Mouse (Mus musculus) lung, embryonic 14.5 days (tissue): ENCODE measurements around the gene Foxj2. TPM values are rescaled to one million over a fixed set of nuclear protein-coding genes. Genes with fewer than 3 reads are reported as not detected.

Source experiments
- ATAC-seq: fragments of 200-750 bp; cut with Nextera tagmentation; 2 replicates; pipeline ENCODE4 v1.8.0; 2017; ENCODE audit warnings: mild to moderate bottlenecking, moderate TSS enrichment, moderate library complexity; ENCODE audit not compliant: insufficient read depth
- DNase-seq: peaks from one replicate; pipeline ENCODE4 v3.0.0-alpha.2; 2015
- H3K27ac ChIP-seq: fragments of 300-500 bp; sonication (generic); 2 replicates; pipeline ENCODE4 v1.5.1; 2014; ENCODE audit warnings: low read depth, mild to moderate bottlenecking, moderate library complexity
- H3K27me3 ChIP-seq: fragments of 300-500 bp; sonication (generic); 2 replicates; pipeline ENCODE4 v1.6.1; 2014; ENCODE audit warnings: low read length, control low read depth; ENCODE audit not compliant: insufficient read depth
- H3K36me3 ChIP-seq: fragments of 300-500 bp; sonication (generic); 2 replicates; pipeline ENCODE4 v1.6.1; 2014; ENCODE audit warnings: control low read depth; ENCODE audit not compliant: insufficient read depth
- H3K4me1 ChIP-seq: fragments of 300-500 bp; sonication (generic); 2 replicates; pipeline ENCODE4 v1.6.1; 2014; ENCODE audit warnings: antibody characterized with exemption, control low read depth; ENCODE audit not compliant: insufficient read depth
- H3K4me2 ChIP-seq: fragments of 300-500 bp; sonication (generic); 2 replicates; pipeline ENCODE4 v1.6.1; 2014; ENCODE audit warnings: mild to moderate bottlenecking
- H3K4me3 ChIP-seq: fragments of 300-500 bp; sonication (generic); 2 replicates; pipeline ENCODE4 v1.5.1; 2014; ENCODE audit warnings: low read depth, low read length
- H3K9ac ChIP-seq: fragments of 300-500 bp; sonication (generic); 2 replicates; pipeline ENCODE4 v1.6.1; 2014
- H3K9me3 ChIP-seq: fragments of 300-500 bp; sonication (generic); 2 replicates; pipeline ENCODE4 v1.6.1; 2016; ENCODE audit warnings: low read depth, low read length, control low read depth
- CTCF ChIP-seq: IDR thresholded peaks from 2 replicates; pipeline ENCODE4 v1.5.1; 2016; ENCODE audit warnings: antibody characterized with exemption, low read depth
- WGBS: fragments of 180-500 bp; shearing (Covaris S2); extraction: QIAGEN DNeasy Blood & Tissue Kit; methylation state at CpG from one replicate; pipeline ENCODE4 v1.1.7; 2014; 5-methylcytosine and 5-hydroxymethylcytosine counted together
- polyA plus RNA-seq: library from polyadenylated mRNA; unstranded; fragments of >200 nt; fragmentation: Nextera tagmentation; extraction: Ambion mirVana; gene quantifications from 2 replicates; pipeline ENCODE4 v1.2.1, GENCODE M21; 2014

Foxj2 gene
- polyA plus RNA-seq, 1 experiment from 2014 or later: 7.5 TPM

DNA sequence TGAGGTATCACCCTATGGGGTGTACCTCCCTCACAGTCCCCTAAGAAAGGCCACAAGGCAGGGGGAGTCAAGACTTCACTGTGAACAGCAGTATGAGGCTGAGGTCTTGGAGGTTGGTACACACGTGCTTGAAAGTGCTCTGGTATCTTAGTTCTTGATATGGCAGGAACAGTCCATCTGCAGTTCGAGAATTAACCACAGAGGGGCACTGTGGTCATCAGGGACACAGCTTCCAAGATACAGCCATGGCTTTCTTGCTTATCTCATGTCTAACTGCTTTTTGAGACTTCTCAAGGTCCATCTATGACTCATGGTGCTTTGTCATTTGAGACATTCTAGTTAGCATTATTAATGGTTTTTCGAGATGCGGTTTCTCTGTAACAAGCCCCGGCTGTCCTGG, 15.3 kb upstream of the Foxj2 start:
- Histone ChIP-seq H3K9me3 (no peaks in the 10 kb centered on the region), H3K4me2 (no peak overlapping the region), H3K4me3 (no peak overlapping the region), H3K36me3 (no peaks in the 10 kb centered on the region), H3K27me3 (no peaks in the 10 kb centered on the region), H3K27ac (no peak overlapping the region), H3K9ac (no peak overlapping the region), H3K4me1 (no peaks in the 10 kb centered on the region)
- peak; percentile 88 for DNase-seq
- no peak for ATAC-seq
- 22% methylated on average over 5 of the region's 5 CpGs for WGBS
- TF ChIP-seq CTCF: peak; percentile 81

- Histone ChIP-seq H3K4me2 (peak overlapping the region; percentile 71), H3K27me3 (no peaks in the 10 kb centered on the region), H3K36me3 (no peaks in the 10 kb centered on the region), H3K4me1 (peaks cover 8% of the 10 kb centered on the region), H3K9me3 (no peaks in the 10 kb centered on the region), H3K9ac (peak overlapping the region; percentile 59), H3K27ac (peak overlapping the region; percentile 100), H3K4me3 (peak overlapping the region; percentile 66)
- ATAC-seq (no peak), DNase-seq (peak; percentile 49)
- WGBS: 1% methylated on average over 11 of the region's 11 CpGs
- TF ChIP-seq CTCF: no peak
Measured at GRCm38 (mm10) chr6:122810022-122810614, 9.6 kb upstream of the Foxj2 start.

DNA sequence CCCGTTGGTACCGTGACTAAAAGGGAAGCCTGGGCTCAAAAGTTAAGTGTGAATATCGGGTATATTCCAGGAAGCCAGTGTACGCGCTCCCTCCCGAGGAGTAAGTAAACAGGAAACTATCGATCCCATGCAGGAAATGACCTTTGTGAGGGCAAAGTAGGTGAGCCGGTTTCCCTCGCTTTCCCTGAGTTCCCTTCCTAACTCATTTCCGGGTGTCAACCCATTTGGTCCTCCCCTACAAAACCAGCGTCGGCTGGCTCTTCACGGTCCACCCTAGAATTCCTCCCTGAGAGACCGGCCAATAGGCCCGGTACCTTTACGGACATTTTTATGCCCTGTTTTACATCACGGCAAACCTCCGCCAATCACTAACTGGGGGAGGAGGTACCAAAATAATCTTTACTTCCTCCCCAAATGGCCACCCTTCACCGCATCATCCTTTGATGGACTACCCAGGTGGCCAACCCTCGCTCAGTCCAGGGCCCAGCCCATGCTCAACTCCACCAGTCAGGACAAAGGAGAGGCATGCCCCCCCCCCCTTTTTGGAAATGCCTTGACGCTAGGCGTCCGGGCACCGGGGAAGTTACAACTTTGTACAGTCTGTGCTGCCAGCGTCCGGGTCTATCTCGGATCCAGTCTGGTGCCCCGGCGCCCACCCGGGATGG, 9.0 kb upstream of the Foxj2 start:
- Histone ChIP-seq H3K4me1 (peaks cover 8% of the 10 kb centered on the region), H3K9ac (peak overlapping the region; percentile 69), H3K27me3 (no peaks in the 10 kb centered on the region), H3K9me3 (no peaks in the 10 kb centered on the region), H3K27ac (peak overlapping the region; percentile 100), H3K36me3 (no peaks in the 10 kb centered on the region), H3K4me3 (peak overlapping the region; percentile 66), H3K4me2 (peak overlapping the region; percentile 71)
- DNase-seq (peak; percentile 97), ATAC-seq (peak; percentile 99)
- WGBS: 0% methylated on average over 30 of the region's 30 CpGs
- TF ChIP-seq CTCF: 0 out of 2 replicates have a peak, but pooled peaks have one; percentile 9

DNA sequence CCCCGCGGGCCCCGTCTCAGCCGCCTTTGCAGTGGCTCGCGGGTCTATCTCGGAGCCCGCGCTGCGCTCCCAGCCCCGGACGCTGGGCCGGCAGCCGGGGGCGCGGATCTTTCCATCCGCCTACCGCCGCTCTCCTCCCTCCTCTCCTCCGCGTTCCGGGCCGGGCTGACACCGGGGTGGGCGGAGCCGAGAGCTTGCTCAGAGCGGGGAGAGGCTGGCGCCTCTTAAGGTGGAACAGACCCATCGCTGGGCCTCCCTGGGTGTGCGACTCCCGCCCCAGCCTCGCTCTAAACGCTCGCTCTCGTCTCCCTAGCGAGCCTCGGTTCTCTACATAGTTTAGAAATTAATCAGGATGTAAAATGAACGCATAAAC, 8.4 kb upstream of the Foxj2 start:
- TF ChIP-seq CTCF: no peak
- no peaks in the 10 kb centered on the region for H3K27me3 ChIP-seq
- no peaks in the 10 kb centered on the region for H3K9me3 ChIP-seq
- H3K4me1 ChIP-seq: peaks cover 8% of the 10 kb centered on the region
- under 1% methylated on average over 38 of the region's 38 CpGs for WGBS
- H3K36me3 ChIP-seq: no peaks in the 10 kb centered on the region
- H3K9ac ChIP-seq: peak overlapping the region; percentile 69
- H3K4me2 ChIP-seq: peak overlapping the region; percentile 71
- H3K27ac ChIP-seq: peak overlapping the region; percentile 100
- peak; percentile 95 for DNase-seq
- peak; percentile 95 for ATAC-seq
- peak overlapping the region; percentile 66 for H3K4me3 ChIP-seq

- Histone ChIP-seq H3K36me3 (no peaks in the 10 kb centered on the region), H3K27ac (peak overlapping the region; percentile 100), H3K4me3 (peak overlapping the region; percentile 66), H3K27me3 (no peaks in the 10 kb centered on the region), H3K9ac (peak overlapping the region; percentile 69), H3K4me1 (peaks cover 8% of the 10 kb centered on the region), H3K9me3 (no peaks in the 10 kb centered on the region), H3K4me2 (peak overlapping the region; percentile 71)
- peak; percentile 74 for DNase-seq
- TF ChIP-seq CTCF: peak; percentile 51
- ATAC-seq: peak; percentile 42
- WGBS: 23% methylated on average over 16 of the region's 16 CpGs
Measured at GRCm38 (mm10) chr6:122811771-122812600, 7.7 kb upstream of the Foxj2 start.

- no peak for ATAC-seq
- H3K4me1 ChIP-seq: peaks cover 8% of the 10 kb centered on the region
- TF ChIP-seq CTCF: no peak
- H3K9me3 ChIP-seq: no peaks in the 10 kb centered on the region
- H3K36me3 ChIP-seq: no peaks in the 10 kb centered on the region
- no peaks in the 10 kb centered on the region for H3K27me3 ChIP-seq
- WGBS: 89% methylated on average over 4 of the region's 4 CpGs
- H3K4me3 ChIP-seq: no peak overlapping the region
- no peak overlapping the region for H3K27ac ChIP-seq
- DNase-seq: no peak
- H3K4me2 ChIP-seq: no peak overlapping the region
- no peak overlapping the region for H3K9ac ChIP-seq
Measured at GRCm38 (mm10) chr6:122812716-122813115, 7.0 kb upstream of the Foxj2 start.

- Histone ChIP-seq H3K4me2 (no peak overlapping the region), H3K4me1 (peaks cover 8% of the 10 kb centered on the region), H3K27me3 (no peaks in the 10 kb centered on the region), H3K27ac (no peak overlapping the region), H3K36me3 (no peaks in the 10 kb centered on the region), H3K9me3 (no peaks in the 10 kb centered on the region), H3K4me3 (no peak overlapping the region), H3K9ac (no peak overlapping the region)
- TF ChIP-seq CTCF: no peak
- no peak for ATAC-seq
- 85% methylated on average over 4 of the region's 4 CpGs for WGBS
- no peak for DNase-seq
Measured at GRCm38 (mm10) chr6:122813640-122814039, 6.1 kb upstream of the Foxj2 start.
